Comparison of ENCODE assay signal across 16 mouse cellular contexts in genomic region chrX:133647809-133648208, GRCm38 (mm10). TPM values are rescaled to one million over a fixed set of nuclear protein-coding genes. Genes with fewer than 3 reads are reported as not detected.
"Had no signal": no experiment of that assay in that cellular context is flagged by ENCODE, and none has a peak within 500 bp of the region (broad histone marks: within the 10 kb centered on the region; RNA-seq: fewer than 3 reads in every experiment).

No protein-coding gene starts in this region.

- H3K36me3 ChIP-seq: midbrain, embryonic 10.5 days; midbrain, embryonic 12.5 days; neural tube, embryonic 12.5 days; stomach, embryonic 15.5 days had no signal

- DNase-seq: lung, adult 18-20 months; lung, embryonic 14.5 days; lung, postnatal 10 days; lung, postnatal 4 days; midbrain, embryonic 14.5 days; right cerebral cortex, postnatal 14 days; thymus, postnatal 14 days; thymus, postnatal 36 days had no signal

- ATAC-seq: midbrain, embryonic 16.5 days had no signal

- H3K4me3 ChIP-seq: midbrain, embryonic 10.5 days; midbrain, embryonic 12.5 days; neural tube, embryonic 12.5 days; stomach, embryonic 15.5 days had no signal

- H3K27me3 ChIP-seq: neural tube, embryonic 12.5 days; stomach, embryonic 15.5 days had no signal

- H3K4me2 ChIP-seq: lung, embryonic 14.5 days; midbrain, embryonic 12.5 days; neural tube, embryonic 12.5 days; stomach, embryonic 15.5 days had no signal

RNA-seq across cellular contexts. Expression of gene Pcdh19, which starts 41.0 kb away (rescaled TPM):
- total RNA-seq: megakaryocyte, adult 5-6 weeks; megakaryocyte-erythroid progenitor cell, adult 5-6 weeks; neutrophil, adult 5-6 weeks had no signal
